Mouse (Mus musculus) lung, postnatal 0 days (tissue): Measurements from ENCODE around the gene Cdkal1.

Experiments
- CTCF ChIP-seq: IDR thresholded peaks from 2 replicates; pipeline ENCODE4 v1.5.1; 2016; ENCODE audit warnings: antibody characterized with exemption, mild to moderate bottlenecking
- EP300 ChIP-seq: IDR thresholded peaks from 2 replicates; pipeline ENCODE4 v1.6.1; 2016; ENCODE audit warnings: antibody characterized with exemption, mild to moderate bottlenecking, control low read depth

DNA sequence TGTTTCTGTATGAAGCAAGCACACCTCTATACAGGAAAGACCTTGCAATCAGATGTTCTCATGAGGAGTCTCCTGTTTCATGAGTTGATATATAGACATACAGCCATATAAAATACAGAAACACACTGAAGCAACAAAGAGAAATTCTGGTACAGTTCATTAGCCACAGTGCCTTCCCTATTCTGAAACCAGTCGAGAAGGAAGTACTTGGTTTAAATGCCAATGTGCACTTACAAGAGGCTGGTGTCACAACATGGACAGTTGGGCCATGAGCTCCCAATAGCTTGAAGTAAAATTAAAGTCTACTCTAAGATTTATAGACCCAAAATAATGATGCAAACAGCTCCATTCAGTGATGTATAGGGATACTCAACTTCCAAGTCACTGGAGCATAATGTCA is 132.3 kb downstream of the Cdkal1 start:
- TF ChIP-seq CTCF: no peak
- no peak for TF ChIP-seq EP300
